Mouse (Mus musculus) CH12.LX (cell line): ENCODE data around the gene Tnrc6b. TPM values are rescaled to one million over a fixed set of nuclear protein-coding genes. Genes with fewer than 3 reads are reported as not detected.

Experiments used
- DNase-seq: peaks from one replicate; pipeline ENCODE4 v3.0.0-alpha.2; 2013; ENCODE audit errors: extremely low read depth
- H3K27ac ChIP-seq: 2 replicates; pipeline ENCODE4 v1.5.1; 2012; ENCODE audit warnings: low read depth, mild to moderate bottlenecking, control low read depth, moderate library complexity; ENCODE audit not compliant: insufficient read depth
- H3K27me3 ChIP-seq: replicated peaks from 2 replicates; pipeline ENCODE3; 2012; ENCODE audit warnings: inconsistent platforms
- H3K36me3 ChIP-seq, 2 experiments: replicated peaks in 1 of 2; 2 replicates each; pipeline versions ENCODE3 to v1.6.1; 2012; ENCODE audit warnings: inconsistent platforms in 1 of 2, low read length in 1 of 2, mild to moderate bottlenecking in 1 of 2, mixed read lengths in 1 of 2, moderate library complexity in 1 of 2; ENCODE audit not compliant: control insufficient read depth in 1 of 2, insufficient read depth in 1 of 2
- H3K4me1 ChIP-seq, 2 experiments: 2 replicates each; pipeline ENCODE4 v1.6.1; 2012; ENCODE audit warnings: inconsistent platforms in 1 of 2, moderate library complexity in 1 of 2; ENCODE audit not compliant: insufficient read depth in 2 of 2, control insufficient read depth in 1 of 2
- H3K4me2 ChIP-seq: 2 replicates; pipeline ENCODE4 v1.6.1; 2012; ENCODE audit warnings: low read depth, mild to moderate bottlenecking, control low read depth; ENCODE audit not compliant: poor library complexity, insufficient read depth, severe bottlenecking
- H3K4me3 ChIP-seq, 3 experiments: fragments of 150-350 bp in 1 of 3; sonication (generic) in 1 of 3; replicated peaks in 1 of 3; 2 replicates each; pipeline versions ENCODE3 to v1.5.1; 2011 to 2012; ENCODE audit warnings: low read depth in 2 of 3, low read length in 2 of 3, mild to moderate bottlenecking in 2 of 3, moderate library complexity in 2 of 3, control low read depth in 1 of 3, improper control_type of control experiment in 1 of 3, inconsistent platforms in 1 of 3, mixed read lengths in 1 of 3; ENCODE audit not compliant: poor library complexity in 1 of 3
- H3K79me2 ChIP-seq: replicated peaks from 2 replicates; pipeline ENCODE4 v1.6.1; 2012; ENCODE audit warnings: mild to moderate bottlenecking, moderate library complexity; ENCODE audit not compliant: control insufficient read depth, poor library complexity, insufficient read depth, severe bottlenecking; ENCODE audit errors: extremely low read depth
- H3K9ac ChIP-seq: 2 replicates; pipeline ENCODE4 v1.6.1; 2012; ENCODE audit warnings: low read depth, mild to moderate bottlenecking, control low read depth, moderate library complexity; ENCODE audit not compliant: insufficient read depth
- H3K9me3 ChIP-seq: replicated peaks from 2 replicates; pipeline ENCODE3; 2012; ENCODE audit warnings: low read length, inconsistent platforms, mixed read lengths
- BHLHE40 ChIP-seq: IDR thresholded peaks from 2 replicates; pipeline ENCODE4 v1.6.1; 2011; ENCODE audit warnings: mild to moderate bottlenecking, low read depth, low read length, improper control_type of control experiment
- CHD2 ChIP-seq: IDR thresholded peaks from 2 replicates; pipeline ENCODE4 v1.6.1; 2011; ENCODE audit warnings: low read length, improper control_type of control experiment
- CTCF ChIP-seq, 2 experiments: IDR thresholded peaks in 1 of 2; conservative IDR thresholded peaks in 1 of 2; 2 replicates each; pipeline ENCODE4 v1.5.1; 2011 to 2012; ENCODE audit warnings: low read depth in 2 of 2, low read length in 2 of 2, improper control_type of control experiment in 1 of 2, inconsistent platforms in 1 of 2, mild to moderate bottlenecking in 1 of 2, moderate library complexity in 1 of 2
- E2F4 ChIP-seq: IDR thresholded peaks from 2 replicates; pipeline ENCODE4 v1.6.1; 2011; ENCODE audit warnings: low read depth, low read length, improper control_type of control experiment; ENCODE audit not compliant: insufficient replicate concordance
- ETS1 ChIP-seq: conservative IDR thresholded peaks from 2 replicates; pipeline ENCODE4 v1.6.1; 2012; ENCODE audit warnings: low read depth, mild to moderate bottlenecking, inconsistent platforms, low read length, improper control_type of control experiment, moderate library complexity
- JUN ChIP-seq: IDR thresholded peaks from 2 replicates; pipeline ENCODE4 v1.6.1; 2011; ENCODE audit warnings: low read depth, mild to moderate bottlenecking, low read length, improper control_type of control experiment, moderate library complexity; ENCODE audit not compliant: insufficient read depth
- KAT2A ChIP-seq: IDR thresholded peaks from 2 replicates; pipeline ENCODE4 v1.6.1; 2012; ENCODE audit warnings: low read length, improper control_type of control experiment, inconsistent platforms; ENCODE audit not compliant: insufficient replicate concordance
- MAFK ChIP-seq: IDR thresholded peaks from 2 replicates; pipeline ENCODE4 v1.6.1; 2011; ENCODE audit warnings: low read length, improper control_type of control experiment; ENCODE audit not compliant: insufficient replicate concordance
- MAX ChIP-seq: IDR thresholded peaks from 2 replicates; pipeline ENCODE4 v1.6.1; 2011; ENCODE audit warnings: low read length, improper control_type of control experiment
- MEF2A ChIP-seq: IDR thresholded peaks from 2 replicates; pipeline ENCODE4 v1.6.1; 2014; ENCODE audit warnings: low read depth, mild to moderate bottlenecking, inconsistent platforms, low read length, improper control_type of control experiment, borderline replicate concordance
- MXI1 ChIP-seq: IDR thresholded peaks from 2 replicates; pipeline ENCODE4 v1.6.1; 2011; ENCODE audit warnings: mild to moderate bottlenecking, low read depth, low read length, improper control_type of control experiment
- MYC ChIP-seq: IDR thresholded peaks from 2 replicates; pipeline ENCODE4 v1.6.1; 2011; ENCODE audit warnings: low read depth, mild to moderate bottlenecking, improper control_type of control experiment, low read length
- NRF1 ChIP-seq: IDR thresholded peaks from 2 replicates; pipeline ENCODE4 v1.6.1; 2014; ENCODE audit warnings: low read depth, mild to moderate bottlenecking, inconsistent platforms, low read length, improper control_type of control experiment, moderate library complexity
- RAD21 ChIP-seq: IDR thresholded peaks from 2 replicates; pipeline ENCODE4 v1.6.1; 2011; ENCODE audit warnings: low read depth, mild to moderate bottlenecking, low read length, improper control_type of control experiment, moderate library complexity
- SMC3 ChIP-seq: IDR thresholded peaks from 2 replicates; pipeline ENCODE4 v1.6.1; 2011; ENCODE audit warnings: low read depth, low read length, improper control_type of control experiment
- USF1 ChIP-seq: IDR thresholded peaks from 2 replicates; pipeline ENCODE4 v1.6.1; 2014; ENCODE audit warnings: low read depth, mild to moderate bottlenecking, inconsistent platforms, low read length, improper control_type of control experiment
- ZC3H11A ChIP-seq: IDR thresholded peaks from 2 replicates; pipeline ENCODE4 v1.6.1; 2012; ENCODE audit warnings: low read depth, mild to moderate bottlenecking, inconsistent platforms, low read length, improper control_type of control experiment
- ZKSCAN1 ChIP-seq: IDR thresholded peaks from 2 replicates; pipeline ENCODE4 v1.6.1; 2012; ENCODE audit warnings: low read depth, inconsistent platforms, low read length, improper control_type of control experiment, borderline replicate concordance
- ZNF384 ChIP-seq: IDR thresholded peaks from 2 replicates; pipeline ENCODE4 v1.6.1; 2012; ENCODE audit warnings: low read depth, low read length, improper control_type of control experiment, inconsistent platforms
- dilution Hi-C: fragments of 300-500 bp; cut with MboI; formaldehyde crosslinking; loops from 2 replicates; pipeline ENCODE4 v1.14.3; 2020; ENCODE audit warnings: low sequenced_read_pairs; ENCODE audit not compliant: extremely low pct_unique_long_range_greater_than_20kb, extremely low pct_ligation_motif_present
- in situ Hi-C: fragments of 300-500 bp; cut with MboI; formaldehyde crosslinking; loops from 3 replicates; pipeline ENCODE4 v1.14.3; 2019; ENCODE audit warnings: low sequenced_read_pairs, low pct_ligation_motif_present, low pct_unique_long_range_greater_than_20kb, mixed read lengths
- polyA plus RNA-seq: library from polyadenylated mRNA; unstranded; fragments of >175 nt; gene quantifications from 2 replicates; pipeline ENCODE4 v1.2.1, GENCODE M21; 2012; ENCODE audit warnings: low read depth; ENCODE audit not compliant: insufficient read length
- total RNA-seq, 2 experiments: library from RNA; depleted of rRNA; stranded (reverse); fragments of 300-350 nt in 1 of 2; fragments of >200 nt in 1 of 2; gene quantifications; 2 replicates each; pipeline ENCODE4 v1.2.3; 2012 to 2014

The Tnrc6b gene
- total and polyA plus RNA-seq, 3 experiments = 6.0 to 17.1 (median 16.1) TPM

DNA sequence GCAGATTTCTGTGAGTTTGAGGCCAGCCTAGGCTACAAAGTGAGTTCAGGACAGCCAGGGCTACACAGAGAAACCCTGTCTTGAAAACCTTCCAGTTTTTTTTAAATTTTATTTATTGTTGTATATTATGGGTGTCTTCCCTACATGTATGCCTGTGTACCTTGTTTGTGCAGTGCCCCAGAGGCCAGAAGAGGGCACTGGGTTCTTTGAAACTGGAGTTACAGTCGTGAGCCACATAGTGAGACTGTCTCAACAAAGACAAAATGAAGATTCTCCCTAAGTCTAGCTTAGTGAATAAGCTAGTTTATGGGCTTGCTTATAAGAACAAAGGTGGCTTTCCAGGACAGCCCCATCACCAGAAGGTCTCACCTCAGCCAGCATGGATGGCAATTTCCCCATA lies 25.4 kb downstream of the Tnrc6b start:
- dilution Hi-C loops = no loop called here
- peak; percentile 58; the same call in 1 of the 2 replicates for TF ChIP-seq MYC
- peak; percentile 17; the same call in 1 of the 2 replicates for TF ChIP-seq ZC3H11A
- TF ChIP-seq MEF2A = no peak
- no peak for TF ChIP-seq MAX
- peak in 1 of 2 experiments; percentile 82; a peak in 2 of 4 replicates for TF ChIP-seq CTCF (conservative IDR thresholded peaks at IDR 0.05 in 1 of 2, IDR thresholded peaks at IDR 0.05 in 1 of 2; ENCODE audit: low read depth in 2 of 2, low read length in 2 of 2)
- TF ChIP-seq USF1 = no peak
- no peak for TF ChIP-seq BHLHE40
- TF ChIP-seq JUN = no peak
- no peak for TF ChIP-seq CHD2
- no peak for TF ChIP-seq KAT2A
- peak; percentile 78 for TF ChIP-seq SMC3
- TF ChIP-seq ZNF384 = no peak
- no peak for TF ChIP-seq MAFK
- TF ChIP-seq MXI1 = no peak
- no peak for TF ChIP-seq ETS1
- peak; percentile 83 for TF ChIP-seq RAD21
- no peak for TF ChIP-seq ZKSCAN1
- in situ Hi-C loops = no loop called here

DNA sequence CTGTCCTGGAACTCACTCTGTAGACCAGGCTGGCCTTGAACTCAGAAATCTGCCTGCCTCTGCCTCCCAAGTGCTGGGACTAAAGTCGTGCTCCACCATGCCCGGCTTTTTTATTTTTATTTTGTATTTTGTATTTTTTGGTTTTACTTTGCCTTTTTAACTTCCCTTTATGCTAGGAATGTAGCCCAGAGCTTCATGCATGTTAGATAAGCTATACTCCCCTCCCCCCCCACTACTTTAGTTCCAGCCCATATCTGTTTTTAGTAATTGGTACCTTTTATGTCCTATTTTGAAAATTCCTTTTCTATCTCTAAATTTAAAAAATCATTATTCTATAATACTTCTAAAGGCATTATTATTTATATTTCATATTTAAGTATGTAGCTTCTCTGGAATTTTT lies 27.1 kb downstream of the Tnrc6b start:
- Histone ChIP-seq H3K79me2 (peaks cover 14% of the 10 kb centered on the region), H3K27ac (no peak overlapping the region), H3K36me3 (peaks cover 0 to 2% of the 10 kb centered on the region in 2 experiments)
- TF ChIP-seq NRF1 (no peak), RAD21 (no peak), ZKSCAN1 (no peak), E2F4 (no peak)
- TF ChIP-seq, all 38 proteins: peak for 0
- dilution Hi-C loops = no loop called here
- no peak for DNase-seq
- Histone ChIP-seq H3K4me1 (peaks cover 25 to 70% of the 10 kb centered on the region in 2 experiments), H3K27me3 (no peaks in the 10 kb centered on the region), H3K4me3 (no peak overlapping the region), H3K4me2 (no peak overlapping the region), H3K9me3 (no peaks in the 10 kb centered on the region), H3K9ac (no peak overlapping the region)
- in situ Hi-C loops = no loop called here

More for the DNA sequence above, 25.4 kb downstream of the Tnrc6b start:
- Histone ChIP-seq H3K4me2 (peak overlapping the region; percentile 35; the same call in 1 of the 2 replicates), H3K9ac (no peak overlapping the region), H3K27me3 (no peaks in the 10 kb centered on the region), H3K79me2 (peaks cover 23% of the 10 kb centered on the region), H3K27ac (peak overlapping the region; percentile 99), H3K9me3 (no peaks in the 10 kb centered on the region), H3K4me1 (peaks cover 28 to 68% of the 10 kb centered on the region in 2 experiments), H3K4me3 (no peak overlapping the region), H3K36me3 (peaks cover 0 to 2% of the 10 kb centered on the region in 2 experiments)
- peak; percentile 55 for DNase-seq
